Comparison of ENCODE assay signal across 25 mouse cellular contexts in the genomic region with DNA sequence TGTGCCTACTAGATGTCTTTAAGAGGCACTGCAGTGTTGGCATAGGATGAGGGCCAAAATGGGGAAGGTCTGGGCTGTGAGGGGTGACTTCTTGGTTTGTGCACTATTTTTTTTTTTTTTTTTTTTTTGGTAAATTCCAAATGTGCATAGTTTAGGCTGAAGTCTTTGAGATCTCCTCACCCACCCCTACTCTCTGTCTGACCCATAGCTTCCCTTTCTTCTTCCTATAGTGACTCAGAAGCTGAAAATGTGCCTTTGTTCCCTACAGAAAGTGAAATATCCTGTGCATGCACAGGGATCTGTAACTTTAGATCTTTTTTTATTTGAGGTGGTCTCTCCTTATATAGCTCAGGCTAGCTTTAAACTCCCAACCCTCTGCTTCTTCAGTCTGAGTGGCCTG. TPM values are rescaled to one million over a fixed set of nuclear protein-coding genes. Genes with fewer than 3 reads are reported as not detected.
DNase-seq lines count a peak whose midpoint lies in the region; ATAC-seq and TF ChIP-seq lines count a peak whose summit lies in the region.
"Had no signal": no experiment of that assay in that cellular context is flagged by ENCODE, and none has a peak within 500 bp of the region (broad histone marks: within the 10 kb centered on the region; RNA-seq: fewer than 3 reads in every experiment).

No protein-coding gene starts in this region.

- no peak for TF ChIP-seq EP300 in CH12.LX (IDR thresholded peaks at IDR 0.05; ENCODE audit: low read length)

- no peak for TF ChIP-seq CTCF in lung, adult 2 months (IDR thresholded peaks at IDR 0.05; ENCODE audit: insufficient read depth, low read length)
- no peak for TF ChIP-seq CTCF in CH12.LX (conservative IDR thresholded peaks at IDR 0.05 in 1 of 2, IDR thresholded peaks at IDR 0.05 in 1 of 2; ENCODE audit: low read depth in 2 of 2, low read length in 2 of 2)
- no peak for TF ChIP-seq CTCF in bone marrow macrophage, adult 2 months (IDR thresholded peaks at IDR 0.05; ENCODE audit: low read depth, low read length)

- in situ Hi-C loops in CH12.LX (cut with MboI; ENCODE audit: low pct_ligation_motif_present, low pct_unique_long_range_greater_than_20kb, low sequenced_read_pairs) = no loop called here

- dilution Hi-C loops in CH12.LX (cut with MboI; ENCODE audit: extremely low pct_ligation_motif_present, extremely low pct_unique_long_range_greater_than_20kb, low sequenced_read_pairs) = no loop called here

- H3K4me1 ChIP-seq in lung, adult 2 months (ENCODE audit: control insufficient read depth, insufficient read depth, low read length) = no peaks in the 10 kb centered on the region
- H3K4me1 ChIP-seq in CH12.LX (ENCODE audit: control insufficient read depth in 1 of 2, insufficient read depth in 2 of 2) = no peaks in the 10 kb centered on the region; a peak in 1 of 4 replicates
- H3K4me1 ChIP-seq in bone marrow macrophage, adult 2 months (ENCODE audit: control insufficient read depth, insufficient read depth, low read length) = peaks cover 14% of the 10 kb centered on the region
- H3K4me1 ChIP-seq in forebrain, embryonic 10.5 days = peaks cover 18% of the 10 kb centered on the region

- no peaks in the 10 kb centered on the region for H3K79me2 ChIP-seq in CH12.LX (replicated peaks; ENCODE audit: control insufficient read depth, extremely low read depth, insufficient read depth, poor library complexity, severe bottlenecking)

- no peak for TF ChIP-seq RAD21 in CH12.LX (IDR thresholded peaks at IDR 0.05; ENCODE audit: low read depth, low read length)

- ATAC-seq in erythroid progenitor cell, adult 5-6 weeks (replicated peaks; ENCODE audit: low FRiP score, poor library complexity, severe bottlenecking) = no peak
- ATAC-seq: forebrain, embryonic 14.5 days; intestine, embryonic 16.5 days had no signal

- H3K9ac ChIP-seq in CH12.LX (ENCODE audit: insufficient read depth, low read depth) = no peak overlapping the region
- H3K9ac ChIP-seq: embryonic facial prominence, embryonic 12.5 days; hindbrain, embryonic 15.5 days had no signal

- no peak overlapping the region for H3K27ac ChIP-seq in CH12.LX (ENCODE audit: insufficient read depth, low read depth)
- peak overlapping the region; percentile 54 for H3K27ac ChIP-seq in bone marrow macrophage, adult 2 months (ENCODE audit: insufficient read depth, low read depth, low read length)
- no peak overlapping the region for H3K27ac ChIP-seq in forebrain, embryonic 10.5 days
- H3K27ac ChIP-seq: embryonic facial prominence, embryonic 12.5 days; gastrocnemius, adult 2 months; heart, embryonic 10.5 days; hindbrain, embryonic 15.5 days had no signal

- peak; percentile 8 for DNase-seq in lung, postnatal 25 days (ENCODE audit: low spot score)
- no peak for DNase-seq in lung, adult 2 months
- DNase-seq in CH12.LX (ENCODE audit: extremely low read depth) = no peak
- DNase-seq in forebrain, embryonic 10.5 days (ENCODE audit: extremely low spot score, low spot score) = no peak
- DNase-seq in left cerebral cortex, adult 11 months (ENCODE audit: low spot score) = no peak
- DNase-seq: adrenal gland, adult 8-10 months; adrenal gland, postnatal 36 days; cerebellum, adult 11 months; cerebellum, adult 8-10 months; cerebellum, postnatal 14 days; gastrocnemius, adult 2 months; gastrocnemius, postnatal 25 days; heart, adult 18-20 months; heart, postnatal 14 days had no signal

- TF ChIP-seq POLR2A in lung, adult 2 months (IDR thresholded peaks at IDR 0.05; ENCODE audit: borderline replicate concordance, extremely low read depth, low read depth, low read length) = no peak
- no peak for TF ChIP-seq POLR2A in CH12.LX (IDR thresholded peaks at IDR 0.05; ENCODE audit: low read depth, low read length)
- TF ChIP-seq POLR2A in bone marrow macrophage, adult 2 months (IDR thresholded peaks at IDR 0.05; ENCODE audit: borderline replicate concordance, low read depth, low read length) = no peak

- no peak overlapping the region for H3K4me2 ChIP-seq in CH12.LX (ENCODE audit: insufficient read depth, low read depth, poor library complexity, severe bottlenecking)
- H3K4me2 ChIP-seq: embryonic facial prominence, embryonic 12.5 days; hindbrain, embryonic 15.5 days had no signal

- no peaks in the 10 kb centered on the region for H3K9me3 ChIP-seq in CH12.LX (replicated peaks; ENCODE audit: low read length)
- H3K9me3 ChIP-seq in forebrain, embryonic 10.5 days = no peaks in the 10 kb centered on the region
- H3K9me3 ChIP-seq: embryonic facial prominence, embryonic 12.5 days; heart, embryonic 10.5 days; hindbrain, embryonic 15.5 days had no signal

- no peak overlapping the region for H3K4me3 ChIP-seq in lung, adult 2 months (replicated peaks; ENCODE audit: extremely low read depth, low read depth, low read length)
- no peak overlapping the region for H3K4me3 ChIP-seq in CH12.LX (replicated peaks in 1 of 3; ENCODE audit: low read depth in 2 of 3, low read length in 2 of 3, poor library complexity in 1 of 3)
- no peak overlapping the region for H3K4me3 ChIP-seq in bone marrow macrophage, adult 2 months (ENCODE audit: insufficient read depth, low read length)
- no peak overlapping the region for H3K4me3 ChIP-seq in forebrain, embryonic 10.5 days
- H3K4me3 ChIP-seq: embryonic facial prominence, embryonic 12.5 days; gastrocnemius, adult 2 months; heart, embryonic 10.5 days; hindbrain, embryonic 15.5 days had no signal

- no peaks in the 10 kb centered on the region for H3K27me3 ChIP-seq in CH12.LX (replicated peaks)
- H3K27me3 ChIP-seq in forebrain, embryonic 10.5 days (ENCODE audit: poor library complexity, severe bottlenecking) = no peaks in the 10 kb centered on the region
- H3K27me3 ChIP-seq: embryonic facial prominence, embryonic 12.5 days; hindbrain, embryonic 15.5 days had no signal

- H3K36me3 ChIP-seq in CH12.LX (replicated peaks in 1 of 2; ENCODE audit: control insufficient read depth in 1 of 2, insufficient read depth in 1 of 2, low read length in 1 of 2) = no peaks in the 10 kb centered on the region
- no peaks in the 10 kb centered on the region for H3K36me3 ChIP-seq in forebrain, embryonic 10.5 days (replicated peaks)
- H3K36me3 ChIP-seq: embryonic facial prominence, embryonic 12.5 days; heart, embryonic 10.5 days; hindbrain, embryonic 15.5 days had no signal

TF ChIP-seq in CH12.LX, 34 proteins besides CTCF, POLR2A, EP300 and RAD21:
- TF ChIP-seq MYC (IDR thresholded peaks at IDR 0.05; ENCODE audit: low read depth, low read length) (no peak), ZNF384 (IDR thresholded peaks at IDR 0.05; ENCODE audit: low read depth, low read length) (peak; percentile 17; the same call in 1 of the 2 replicates), ZMIZ1 (IDR thresholded peaks at IDR 0.05; ENCODE audit: low read depth, low read length) (no peak), HCFC1 (IDR thresholded peaks at IDR 0.05; ENCODE audit: low read depth, low read length) (no peak), JUN (IDR thresholded peaks at IDR 0.05; ENCODE audit: insufficient read depth, low read depth, low read length) (no peak), POLR2AphosphoS2 (IDR thresholded peaks at IDR 0.05; ENCODE audit: low read depth, low read length) (no peak), SMC3 (IDR thresholded peaks at IDR 0.05; ENCODE audit: low read depth, low read length) (no peak)

RNA-seq across cellular contexts. Expression of gene Gm9857, which starts 17.7 kb away (rescaled TPM):
- polyA plus RNA-seq in lung, adult 2 months (2012; rRNA removed) = not detected in 2 replicates
- total RNA-seq in CH12.LX (2012; rRNA removed) (not detected in 2 replicates), CH12.LX (2014; rRNA removed) (not detected in 2 replicates)
- polyA plus RNA-seq in CH12.LX (2012; ENCODE audit: insufficient read length, low read depth) = not detected in 2 replicates
- polyA plus RNA-seq in bone marrow macrophage, adult 2 months (2012; ENCODE audit: insufficient read depth, insufficient read length, missing spikeins) = not detected in 2 replicates
- polyA plus RNA-seq in forebrain, embryonic 10.5 days (2016; fragmentation: Nextera tagmentation; extraction: Ambion mirVana) = not detected in 2 replicates
- total RNA-seq in erythroid progenitor cell, adult 5-6 weeks (2015; ENCODE audit: low replicate concordance) = not detected in 2 replicates
- total RNA-seq in erythroid progenitor cell, adult 5-6 weeks (2017; ENCODE audit: low replicate concordance) = not detected in 2 replicates
- total RNA-seq: adrenal gland, adult 8-10 months; adrenal gland, postnatal 36 days; gastrocnemius, adult 2 months; gastrocnemius, postnatal 25 days; heart, adult 18-20 months; heart, postnatal 14 days; hematopoietic stem cell, adult 5-6 weeks had no signal
- polyA plus RNA-seq: C2C12; cortical plate, adult 2 months; embryonic facial prominence, embryonic 12.5 days; forebrain, embryonic 14.5 days; heart, embryonic 10.5 days; heart, embryonic 14.5 days; hindbrain, embryonic 15.5 days; intestine, embryonic 16.5 days had no signal

RNA-seq across cellular contexts. Expression of gene Henmt1, which starts 18.3 kb away (rescaled TPM):
- polyA plus RNA-seq in lung, adult 2 months (2012; rRNA removed) = 0.19 TPM in 1 of 2 replicates, not detected in the other
- total RNA-seq in CH12.LX (2012; rRNA removed) = not detected in 2 replicates
- not detected in 2 replicates for total RNA-seq in CH12.LX (2014; rRNA removed)
- polyA plus RNA-seq in CH12.LX (2012; ENCODE audit: insufficient read length, low read depth) = 0.45 TPM in 1 of 2 replicates, not detected in the other
- polyA plus RNA-seq in bone marrow macrophage, adult 2 months (2012; ENCODE audit: insufficient read depth, insufficient read length, missing spikeins) = not detected in 2 replicates
- 0.37 and 0.88 TPM in 2 replicates for polyA plus RNA-seq in forebrain, embryonic 10.5 days (2016; fragmentation: Nextera tagmentation; extraction: Ambion mirVana)
- total RNA-seq in erythroid progenitor cell, adult 5-6 weeks (2015; ENCODE audit: low replicate concordance) = not detected in 2 replicates
- not detected in 2 replicates for total RNA-seq in erythroid progenitor cell, adult 5-6 weeks (2017; ENCODE audit: low replicate concordance)
- total RNA-seq: adrenal gland, postnatal 36 days; gastrocnemius, adult 2 months; gastrocnemius, postnatal 25 days; heart, adult 18-20 months; heart, postnatal 14 days had no signal
- polyA plus RNA-seq: heart, embryonic 14.5 days had no signal

RNA-seq across cellular contexts. Expression of gene Prpf38b, which starts 46.4 kb away (rescaled TPM):
- 48.9 and 64.0 TPM in 2 replicates for polyA plus RNA-seq in lung, adult 2 months (2012; rRNA removed)
- 42.6 and 47.4 TPM in 2 replicates for total RNA-seq in CH12.LX (2012; rRNA removed)
- 42.9 and 55.9 TPM in 2 replicates for total RNA-seq in CH12.LX (2014; rRNA removed)
- polyA plus RNA-seq in CH12.LX (2012; ENCODE audit: insufficient read length, low read depth) = 177 and 193 TPM in 2 replicates
- polyA plus RNA-seq in bone marrow macrophage, adult 2 months (2012; ENCODE audit: insufficient read depth, insufficient read length, missing spikeins) = 198 and 227 TPM in 2 replicates
- 67.5 and 78.3 TPM in 2 replicates for polyA plus RNA-seq in forebrain, embryonic 10.5 days (2016; fragmentation: Nextera tagmentation; extraction: Ambion mirVana)
- 106 and 128 TPM in 2 replicates for total RNA-seq in erythroid progenitor cell, adult 5-6 weeks (2015; ENCODE audit: low replicate concordance)
- total RNA-seq in erythroid progenitor cell, adult 5-6 weeks (2017; ENCODE audit: low replicate concordance) = 197 and 285 TPM in 2 replicates
